In the genomic region with DNA sequence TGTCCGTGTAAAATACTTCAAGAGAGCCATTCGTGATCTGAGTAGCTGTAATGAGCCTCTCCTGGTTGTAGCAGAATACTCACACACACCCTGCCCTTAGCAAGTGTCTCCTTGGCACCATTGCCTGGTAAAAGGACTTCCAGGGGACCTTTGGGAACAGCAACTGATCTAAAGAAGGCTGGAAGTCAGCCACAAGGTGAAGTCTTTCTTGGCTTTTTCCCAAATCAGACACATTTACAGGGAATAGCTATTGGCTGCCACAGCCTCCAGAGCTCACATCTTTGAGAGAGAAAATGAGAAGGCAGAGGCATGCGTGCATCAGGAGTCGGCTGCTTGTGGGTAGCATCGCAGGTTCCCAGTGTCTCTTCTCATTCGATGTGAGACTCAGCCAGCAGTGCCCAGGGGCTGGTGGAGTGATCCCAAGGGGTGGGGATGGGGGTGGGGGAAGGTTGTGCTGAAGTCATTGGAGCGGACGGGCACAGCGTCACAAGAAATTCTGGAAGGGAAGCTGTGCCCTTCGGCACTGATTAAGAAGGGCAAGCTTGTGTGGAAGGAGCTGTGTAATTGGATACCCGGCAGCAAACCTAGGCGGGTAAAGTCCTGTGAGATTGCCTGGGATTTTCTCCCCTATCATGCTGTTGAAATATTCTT, we compare ENCODE assay signal across 9 mouse cellular contexts.
A peak's percentile ranks its signal among the peaks of the same experiment; 100 is the strongest.
DNase-seq lines count a peak whose midpoint lies in the region; ATAC-seq and TF ChIP-seq lines count a peak whose summit lies in the region.
"Had no signal": no experiment of that assay in that cellular context is flagged by ENCODE, and none has a peak within 500 bp of the region (broad histone marks: within the 10 kb centered on the region; RNA-seq: fewer than 3 reads in every experiment).

No protein-coding gene starts in this region.

- no peak for DNase-seq in forebrain, embryonic 10.5 days (ENCODE audit: extremely low spot score, low spot score)
- no peak for DNase-seq in forebrain, embryonic 11.5 days (ENCODE audit: low spot score)
- DNase-seq in lung, adult 18-20 months = no peak
- no peak for DNase-seq in heart, postnatal 0 days (ENCODE audit: low spot score)
- DNase-seq in cerebellum, adult 11-12 months = no peak
- no peak for DNase-seq in cerebellum, adult 18-20 months
- DNase-seq: thymus, postnatal 14 days had no signal

- H3K36me3 ChIP-seq in forebrain, embryonic 10.5 days (replicated peaks) = no peaks in the 10 kb centered on the region
- no peaks in the 10 kb centered on the region for H3K36me3 ChIP-seq in forebrain, embryonic 11.5 days (ENCODE audit: control insufficient read depth, insufficient read depth, low read length)
- no peaks in the 10 kb centered on the region for H3K36me3 ChIP-seq in lung, embryonic 15.5 days
- no peaks in the 10 kb centered on the region for H3K36me3 ChIP-seq in heart, postnatal 0 days (replicated peaks; ENCODE audit: control insufficient read depth, insufficient read depth, low read length)
- H3K36me3 ChIP-seq in neural tube, embryonic 14.5 days (ENCODE audit: control insufficient read depth, insufficient read depth, low read length) = no peaks in the 10 kb centered on the region

- no peaks in the 10 kb centered on the region for H3K9me3 ChIP-seq in forebrain, embryonic 10.5 days
- no peaks in the 10 kb centered on the region for H3K9me3 ChIP-seq in forebrain, embryonic 11.5 days (ENCODE audit: control insufficient read depth, low read length)
- no peaks in the 10 kb centered on the region for H3K9me3 ChIP-seq in lung, embryonic 15.5 days
- no peaks in the 10 kb centered on the region for H3K9me3 ChIP-seq in heart, postnatal 0 days (replicated peaks; ENCODE audit: control insufficient read depth, low read length)
- no peaks in the 10 kb centered on the region for H3K9me3 ChIP-seq in neural tube, embryonic 14.5 days (ENCODE audit: control insufficient read depth, low read length)

- H3K4me3 ChIP-seq in forebrain, embryonic 10.5 days = 0 out of 2 replicates have a peak overlapping the region, but pooled peaks have one; percentile 18
- no peak overlapping the region for H3K4me3 ChIP-seq in forebrain, embryonic 11.5 days (ENCODE audit: low read depth, low read length)
- no peak overlapping the region for H3K4me3 ChIP-seq in lung, embryonic 15.5 days
- no peak overlapping the region for H3K4me3 ChIP-seq in heart, postnatal 0 days (ENCODE audit: low read depth, low read length)
- H3K4me3 ChIP-seq in neural tube, embryonic 14.5 days (ENCODE audit: low read depth, low read length) = no peak overlapping the region

- TF ChIP-seq EP300 in heart, postnatal 0 days (IDR thresholded peaks at IDR 0.05; ENCODE audit: low read depth) = no peak

- TF ChIP-seq CTCF in heart, postnatal 0 days (IDR thresholded peaks at IDR 0.05; ENCODE audit: low read depth) = no peak

- H3K4me2 ChIP-seq in forebrain, embryonic 11.5 days (ENCODE audit: low read depth, low read length, severe bottlenecking) = no peak overlapping the region
- H3K4me2 ChIP-seq in lung, embryonic 15.5 days = 0 out of 2 replicates have a peak overlapping the region, but pooled peaks have one; percentile 26
- H3K4me2 ChIP-seq in heart, postnatal 0 days (ENCODE audit: low read depth, low read length) = peak overlapping the region; percentile 21; the same call in 1 of the 2 replicates
- no peak overlapping the region for H3K4me2 ChIP-seq in neural tube, embryonic 14.5 days (ENCODE audit: low read depth, low read length)

- H3K4me1 ChIP-seq in forebrain, embryonic 10.5 days = peaks cover 30% of the 10 kb centered on the region
- H3K4me1 ChIP-seq in forebrain, embryonic 11.5 days (replicated peaks; ENCODE audit: control insufficient read depth, insufficient read depth, low read length) = no peaks in the 10 kb centered on the region
- peaks cover 13% of the 10 kb centered on the region for H3K4me1 ChIP-seq in lung, embryonic 15.5 days
- peaks cover 9% of the 10 kb centered on the region for H3K4me1 ChIP-seq in heart, postnatal 0 days (ENCODE audit: control insufficient read depth, insufficient read depth)
- no peaks in the 10 kb centered on the region for H3K4me1 ChIP-seq in neural tube, embryonic 14.5 days (ENCODE audit: control insufficient read depth, insufficient read depth, low read length)

- H3K9ac ChIP-seq in forebrain, embryonic 11.5 days (ENCODE audit: low read length) = no peak overlapping the region
- no peak overlapping the region for H3K9ac ChIP-seq in lung, embryonic 15.5 days
- H3K9ac ChIP-seq in heart, postnatal 0 days (replicated peaks; ENCODE audit: low read depth, low read length) = no peak overlapping the region
- no peak overlapping the region for H3K9ac ChIP-seq in neural tube, embryonic 14.5 days (replicated peaks; ENCODE audit: low read depth, low read length)

- no peak for ATAC-seq in forebrain, embryonic 11.5 days (replicated peaks; ENCODE audit: low FRiP score)
- ATAC-seq in lung, embryonic 15.5 days (ENCODE audit: borderline replicate concordance, extremely low read depth, low FRiP score, low TSS enrichment) = no peak
- ATAC-seq in heart, postnatal 0 days (ENCODE audit: insufficient read depth, low read depth) = no peak; the same call in 1 of the 2 replicates
- peak; percentile 28; the same call in 1 of the 2 replicates for ATAC-seq in neural tube, embryonic 14.5 days (ENCODE audit: low read depth)

- H3K27me3 ChIP-seq in forebrain, embryonic 10.5 days (ENCODE audit: poor library complexity, severe bottlenecking) = no peaks in the 10 kb centered on the region
- H3K27me3 ChIP-seq in forebrain, embryonic 11.5 days (ENCODE audit: control insufficient read depth, insufficient read depth, low read length) = no peaks in the 10 kb centered on the region
- no peaks in the 10 kb centered on the region for H3K27me3 ChIP-seq in lung, embryonic 15.5 days
- no peaks in the 10 kb centered on the region for H3K27me3 ChIP-seq in heart, postnatal 0 days (ENCODE audit: control insufficient read depth, insufficient read depth, low read length)
- no peaks in the 10 kb centered on the region for H3K27me3 ChIP-seq in neural tube, embryonic 14.5 days (ENCODE audit: control insufficient read depth, insufficient read depth, low read length)

- WGBS in forebrain, embryonic 10.5 days = 48% methylated on average over 12 of the region's 12 CpGs
- 38% methylated on average over 12 of the region's 12 CpGs for WGBS in forebrain, embryonic 11.5 days
- 25% methylated on average over 12 of the region's 12 CpGs for WGBS in lung, embryonic 15.5 days
- WGBS in heart, postnatal 0 days = 47% methylated on average over 12 of the region's 12 CpGs
- WGBS in neural tube, embryonic 14.5 days = 53% methylated on average over 12 of the region's 12 CpGs

- peak overlapping the region; percentile 51; the same call in 1 of the 2 replicates for H3K27ac ChIP-seq in forebrain, embryonic 10.5 days
- H3K27ac ChIP-seq in forebrain, embryonic 11.5 days (ENCODE audit: low read depth, low read length) = no peak overlapping the region
- no peak overlapping the region for H3K27ac ChIP-seq in lung, embryonic 15.5 days
- H3K27ac ChIP-seq in heart, postnatal 0 days (ENCODE audit: low read depth) = no peak overlapping the region
- no peak overlapping the region for H3K27ac ChIP-seq in neural tube, embryonic 14.5 days (ENCODE audit: low read depth, low read length)

Comparison
In these comparisons a context has a peak if more than half of its experiments do, and no peak if none do; other contexts are left out.
1. H3K4me2 ChIP-seq: peak in lung, embryonic 15.5 days (single experiment) and heart, postnatal 0 days (single experiment); none in forebrain, embryonic 11.5 days (single experiment) and neural tube, embryonic 14.5 days (single experiment).